Mouse (Mus musculus) kidney, postnatal 25 days (tissue): ENCODE data around the gene Rasgef1b.
A peak's percentile ranks its signal among the peaks of the same experiment; 100 is the strongest.

Source experiments
- DNase-seq, 2 experiments: peaks; one replicate each; pipeline ENCODE4 v3.0.0; 2021; ENCODE audit warnings: mixed read lengths in 2 of 2

Rasgef1b gene

GRCm38 (mm10) chr5:99390776-99391175 lies 338.1 kb downstream of the Rasgef1b start:
- DNase-seq: peak; percentile 37 to 57

DNA sequence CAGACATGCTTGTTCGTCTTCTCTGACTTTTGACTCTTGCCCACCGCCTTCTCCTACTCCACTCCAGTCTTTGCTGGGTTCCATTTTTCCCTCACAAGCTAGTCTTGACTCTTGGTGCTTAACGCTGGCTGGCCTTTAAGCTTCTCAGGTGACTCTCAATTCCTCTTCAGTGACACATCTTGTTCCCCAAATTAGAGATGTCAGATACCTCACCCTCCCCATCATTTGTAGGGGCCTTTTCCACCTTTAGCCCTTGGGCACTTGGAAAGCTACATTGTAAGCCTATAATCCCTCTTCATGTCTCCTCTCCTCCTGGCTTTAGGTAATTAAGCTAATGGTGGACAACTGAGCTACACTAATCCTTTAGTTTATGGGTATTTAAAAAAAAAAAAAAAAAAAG lies 338.6 kb downstream of the Rasgef1b start:
- DNase-seq: no peak

GRCm38 (mm10) chr5:99388585-99389250 lies 340.1 kb downstream of the Rasgef1b start:
- DNase-seq: no peak

DNA sequence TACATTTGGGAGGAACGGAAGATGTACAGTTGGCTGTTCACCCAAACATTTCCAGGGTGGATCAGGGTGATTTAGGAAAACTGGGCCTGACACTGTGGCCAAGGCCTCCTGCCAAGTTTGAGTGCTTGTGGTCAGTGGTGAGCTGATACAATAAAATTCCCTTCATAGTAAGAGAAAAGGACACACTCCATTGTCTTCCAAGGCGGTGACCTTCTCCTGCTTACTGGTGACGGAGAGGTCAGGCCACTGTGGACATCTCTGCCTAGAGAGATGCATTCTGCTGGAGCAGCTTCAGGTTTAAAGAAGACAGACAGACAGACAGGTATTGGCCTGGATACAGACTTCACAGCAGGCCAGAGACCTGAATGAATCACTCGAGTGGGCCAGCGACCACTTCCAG lies 340.7 kb downstream of the Rasgef1b start:
- DNase-seq: no peak

DNA sequence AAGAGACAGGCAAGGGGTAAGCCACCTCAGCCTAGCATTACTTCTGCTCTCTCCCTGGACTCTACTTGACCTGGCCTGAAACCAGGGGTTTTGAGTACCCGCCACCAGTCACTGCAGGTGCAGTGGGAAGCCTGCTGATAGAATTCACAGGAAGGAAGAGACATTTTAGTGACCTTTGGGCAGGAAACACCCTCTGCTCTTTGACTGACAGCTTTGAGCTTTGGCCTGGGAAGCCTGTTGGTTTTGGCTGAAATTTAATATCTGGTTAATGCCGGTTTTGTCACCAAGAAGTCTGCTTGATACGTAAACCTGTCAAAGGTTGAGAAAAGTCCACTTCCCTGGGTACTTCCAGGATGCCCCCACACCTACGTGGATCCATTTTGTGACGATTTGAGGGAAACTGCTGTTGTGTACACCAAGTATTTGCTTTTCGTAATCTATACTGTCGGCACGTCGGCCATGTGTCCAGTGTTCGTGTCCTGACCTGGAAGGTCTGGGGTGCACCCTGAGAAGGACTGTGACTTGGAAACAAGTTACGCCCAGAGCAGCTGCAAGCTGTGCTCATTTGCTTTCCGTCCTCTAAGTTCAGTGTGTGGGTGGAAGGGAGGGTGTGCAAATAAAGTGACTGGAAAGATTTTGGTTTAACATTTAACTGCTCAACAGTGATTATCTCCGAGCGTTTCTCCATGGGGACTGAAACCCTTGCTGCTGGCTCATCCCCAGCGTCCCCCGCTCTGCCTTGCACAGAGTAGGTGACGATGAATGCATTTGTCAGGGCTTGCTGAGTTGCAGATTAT lies 341.5 kb downstream of the Rasgef1b start:
- DNase-seq: peak; percentile 39 to 67

DNA sequence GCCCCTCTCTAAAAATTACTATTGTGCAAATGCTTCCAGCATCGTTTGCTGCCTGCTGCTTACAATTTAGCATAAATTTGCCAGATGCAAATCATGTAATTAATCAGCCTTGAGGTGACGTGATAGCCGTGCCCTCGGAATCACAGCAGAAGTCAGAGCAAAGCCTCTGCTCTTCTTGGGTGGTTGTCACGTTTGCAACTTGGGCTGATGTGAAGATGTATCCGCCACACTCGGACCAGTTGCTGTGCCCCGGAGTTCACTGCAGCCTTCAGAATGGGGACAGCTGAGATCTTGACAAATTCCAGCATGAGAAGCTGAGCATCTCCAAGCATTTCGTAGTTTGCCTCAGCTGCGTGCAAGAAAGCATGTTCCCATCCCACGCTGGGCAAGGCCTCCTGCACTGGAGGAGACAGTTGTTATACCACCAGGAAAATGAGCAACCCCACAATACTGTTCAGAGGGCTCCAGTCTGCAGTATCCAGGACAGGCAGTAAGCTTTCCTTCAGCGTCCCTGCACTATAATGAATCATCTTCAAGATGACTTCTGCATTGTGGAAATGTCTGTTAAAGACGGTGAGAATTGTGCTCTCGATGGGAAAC lies 342.5 kb downstream of the Rasgef1b start:
- DNase-seq: no peak

DNA sequence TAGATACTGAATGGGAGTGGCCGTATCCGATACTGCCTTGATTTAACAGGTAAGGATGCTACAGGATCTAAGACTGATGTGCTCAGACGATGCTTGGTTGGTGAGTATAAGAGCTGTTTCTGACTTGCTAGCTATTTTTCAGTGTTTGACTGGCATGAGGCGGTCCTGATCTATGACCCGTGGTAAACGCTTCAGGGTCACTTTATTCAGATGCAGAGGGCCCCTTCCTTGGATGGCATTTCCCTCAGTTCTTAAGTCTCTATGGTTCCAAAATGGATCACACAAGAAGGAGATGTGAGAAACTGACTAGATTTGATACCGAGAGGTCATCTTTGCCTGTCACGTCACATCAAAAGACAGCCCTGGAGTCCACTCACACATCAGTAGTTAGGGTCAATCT lies 343.1 kb downstream of the Rasgef1b start:
- DNase-seq: no peak

DNA sequence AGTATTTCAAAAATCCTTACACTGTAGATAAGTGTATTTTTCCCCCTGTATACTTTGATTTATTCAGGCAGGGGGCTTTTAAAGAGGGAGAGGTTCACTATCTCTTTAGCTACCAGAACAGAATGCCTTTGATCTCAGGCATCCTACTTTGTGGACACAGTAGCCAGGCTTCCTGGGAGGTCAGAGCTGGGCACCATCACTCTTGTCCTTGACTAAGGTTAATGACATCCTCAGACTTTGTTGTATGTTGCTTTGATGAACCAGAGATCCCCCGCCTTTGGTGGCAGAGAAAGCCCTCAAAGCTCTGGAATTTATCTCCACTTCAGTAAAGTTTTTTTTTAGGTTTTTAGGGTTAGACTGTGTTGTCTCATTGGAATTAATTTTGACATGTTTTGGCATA lies 343.8 kb downstream of the Rasgef1b start:
- no peak for DNase-seq

DNA sequence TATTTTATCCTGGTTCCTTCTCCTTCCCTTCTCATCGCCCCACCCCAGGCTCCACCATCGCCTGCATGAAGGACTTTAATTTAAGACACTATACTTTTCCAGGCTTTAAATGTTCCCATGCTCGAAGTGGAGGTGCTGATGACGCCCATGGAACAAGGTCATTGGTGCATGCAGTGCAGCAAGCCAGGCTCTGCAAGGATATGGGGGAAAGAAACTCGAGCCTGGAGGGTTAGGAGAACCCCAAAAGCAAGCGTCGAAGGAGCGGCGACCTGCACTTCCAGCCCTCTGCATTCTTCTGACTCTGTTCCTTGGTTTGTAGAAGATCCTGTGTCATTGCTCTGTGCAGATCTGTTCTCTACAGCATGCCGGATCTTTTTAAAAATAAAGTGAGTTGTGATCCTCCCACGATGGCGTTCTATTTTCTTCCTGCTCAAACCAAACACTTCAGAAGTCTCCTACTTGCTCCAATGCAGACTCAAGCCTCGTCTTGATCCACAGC lies 345.0 kb downstream of the Rasgef1b start:
- DNase-seq: no peak

DNA sequence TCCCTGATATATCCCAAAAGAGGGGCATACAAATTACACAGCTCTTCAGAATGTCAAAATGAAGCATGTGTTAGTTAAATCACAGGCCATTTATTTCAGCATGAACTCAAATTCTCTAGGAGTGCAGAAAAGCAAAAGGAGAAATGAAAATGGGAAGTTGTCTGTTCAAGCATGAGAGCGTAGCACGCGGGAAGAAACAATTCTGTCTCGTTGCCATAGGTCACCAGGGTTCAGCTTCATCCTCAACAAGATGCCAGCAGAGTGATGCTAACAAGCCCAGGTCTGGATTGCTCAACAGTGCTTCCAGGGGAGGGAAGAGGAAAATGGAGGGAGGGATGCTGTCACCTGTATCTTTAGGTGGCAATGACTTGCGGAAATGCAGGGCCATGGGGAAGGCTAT lies 346.1 kb downstream of the Rasgef1b start:
- no peak for DNase-seq

DNA sequence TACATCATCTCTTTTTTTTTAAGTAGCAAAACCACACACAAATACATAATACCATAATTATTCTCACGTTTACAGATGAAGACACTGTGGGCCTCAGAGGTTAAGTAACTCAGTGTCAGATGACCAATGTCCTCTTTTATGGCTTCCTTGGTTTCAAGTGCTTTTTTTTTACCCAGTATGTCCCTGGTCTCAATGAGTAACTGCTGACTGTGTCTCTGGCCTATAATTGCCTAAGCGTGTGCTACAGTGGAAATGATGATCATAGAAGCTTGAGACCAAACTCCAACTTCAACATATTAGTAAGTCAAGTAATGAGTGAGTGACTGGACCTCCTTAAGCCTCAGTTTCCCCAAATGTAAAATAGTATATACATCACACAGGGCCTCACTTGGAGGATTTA lies 347.2 kb downstream of the Rasgef1b start:
- DNase-seq: no peak

GRCm38 (mm10) chr5:99380882-99381281 lies 348.0 kb downstream of the Rasgef1b start:
- DNase-seq: no peak

DNA sequence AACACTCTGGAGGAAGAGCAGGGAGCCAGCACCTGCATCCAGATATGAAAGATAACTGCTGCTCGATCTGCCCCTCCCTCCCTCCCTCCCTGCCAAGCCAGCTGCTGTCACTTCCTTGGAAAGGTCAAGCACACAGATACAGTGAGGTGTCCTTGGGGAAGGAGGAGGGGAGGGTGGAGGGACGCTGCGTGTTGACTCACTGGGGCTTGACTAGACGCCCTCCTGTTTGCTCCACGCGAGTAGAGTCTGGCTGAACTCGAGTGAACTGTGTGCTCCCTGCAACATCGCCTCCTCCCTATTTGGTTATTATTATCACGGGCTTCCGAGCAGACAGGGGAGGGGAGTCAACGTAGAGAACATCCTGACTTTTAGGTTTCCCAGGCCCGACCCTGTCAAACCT lies 348.7 kb downstream of the Rasgef1b start:
- peak in 1 of 2 experiments; percentile 59 for DNase-seq

GRCm38 (mm10) chr5:99378437-99379226 lies 350.2 kb downstream of the Rasgef1b start:
- DNase-seq: no peak

DNA sequence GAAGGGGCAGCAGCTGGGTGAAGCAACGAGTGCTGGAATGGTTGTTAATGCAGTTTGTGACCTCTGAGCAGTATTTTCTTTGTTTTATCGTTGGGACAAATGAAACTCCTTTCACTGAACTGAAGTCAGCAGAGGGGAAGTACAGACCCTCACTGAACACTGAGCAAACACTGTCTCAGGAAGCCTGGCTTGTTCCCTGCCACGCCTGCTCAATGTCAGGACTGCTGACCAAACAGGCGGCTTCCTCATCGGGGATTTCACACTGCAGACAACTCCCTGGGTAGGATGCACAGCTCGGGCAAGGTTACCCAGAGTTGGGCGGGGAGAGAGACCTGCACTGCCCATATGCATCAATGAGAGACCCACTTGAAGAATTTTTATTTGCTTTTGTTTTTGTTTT lies 353.1 kb downstream of the Rasgef1b start:
- DNase-seq: no peak

- no peak for DNase-seq
Measured at GRCm38 (mm10) chr5:99374460-99374859, 354.4 kb downstream of the Rasgef1b start.

DNA sequence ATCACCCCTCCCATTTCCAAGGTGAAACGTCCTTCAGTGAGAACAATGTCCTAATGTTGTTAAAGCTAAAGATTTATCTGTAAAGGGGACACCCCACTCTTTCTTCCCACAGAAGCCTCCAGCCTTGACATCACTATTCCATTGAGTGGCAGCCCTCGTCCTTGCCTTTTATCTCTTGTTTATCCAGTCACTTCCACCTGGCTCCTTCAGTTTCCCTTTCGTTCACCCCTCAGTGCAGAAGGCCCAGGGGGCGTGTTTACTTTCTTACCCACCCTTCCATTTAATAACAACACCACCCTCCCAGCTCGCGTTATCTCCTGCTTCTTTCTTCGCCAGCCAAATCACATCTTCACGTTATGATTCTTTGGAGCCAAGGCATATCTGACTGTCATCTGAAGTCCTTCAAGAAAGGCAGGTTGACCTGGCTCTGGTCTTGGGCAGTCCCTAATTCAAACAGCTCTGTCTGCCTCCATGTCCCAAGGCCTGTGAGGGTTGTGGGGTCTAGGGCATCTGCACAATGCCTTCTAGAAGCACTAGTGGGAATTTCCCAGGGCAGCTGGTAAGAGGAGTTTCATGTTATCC lies 355.2 kb downstream of the Rasgef1b start:
- no peak for DNase-seq

- no peak for DNase-seq
Measured at GRCm38 (mm10) chr5:99370636-99371035, 358.2 kb downstream of the Rasgef1b start.

- DNase-seq: no peak
Measured at GRCm38 (mm10) chr5:99369256-99369655, 359.6 kb downstream of the Rasgef1b start.

- DNase-seq: no peak
Measured at GRCm38 (mm10) chr5:99368615-99369014, 360.2 kb downstream of the Rasgef1b start.

GRCm38 (mm10) chr5:99360531-99360930 lies 368.3 kb downstream of the Rasgef1b start:
- no peak for DNase-seq

- DNase-seq: no peak
Measured at GRCm38 (mm10) chr5:99359251-99359650, 369.6 kb downstream of the Rasgef1b start.
